Mouse (Mus musculus) cerebellum, postnatal 14 days (tissue): Measurements from ENCODE around the gene Olfr247.
"Not testable (repeated sequence)": the region's sequence is repeated elsewhere in the genome, so short reads cannot be mapped to it uniquely, and the experiment has no call there.

Source experiments
- DNase-seq, 2 experiments: peaks; one replicate each; pipeline ENCODE4 v3.0.0; 2021; ENCODE audit warnings: mixed read lengths in 2 of 2

Gene Olfr247

GRCm38 (mm10) chr10:129976040-129976439, at the start of gene Olfr247:
Gene Olfr247, minus strand, starts transcription at chr10:129976140.
- not testable (repeated sequence) for DNase-seq

GRCm38 (mm10) chr10:130012321-130012720, 36.4 kb upstream of the Olfr247 start, which contains the start of gene Olfr820:
Gene Olfr820, plus strand, starts transcription at chr10:130012621.
- DNase-seq, result no peak

GRCm38 (mm10) chr10:130005366-130005765, 29.4 kb upstream of the Olfr247 start:
- not testable (repeated sequence) for DNase-seq

- not testable (repeated sequence) for DNase-seq
These were observed 28.2 kb upstream of the Olfr247 start for GRCm38 (mm10) chr10:130004104-130004503.

- DNase-seq, result not testable (repeated sequence)
These were observed 9.0 kb upstream of the Olfr247 start, which contains the start of gene Gm10310 for GRCm38 (mm10) chr10:129984962-129985361. Gene Gm10310, minus strand, starts transcription at chr10:129985062.

GRCm38 (mm10) chr10:129981867-129982266, 5.9 kb upstream of the Olfr247 start:
- DNase-seq, result not testable (repeated sequence)

GRCm38 (mm10) chr10:129972994-129973393, 2.9 kb downstream of the Olfr247 start:
- not testable (repeated sequence) for DNase-seq

- DNase-seq, result not testable (repeated sequence)
These were observed 8.8 kb downstream of the Olfr247 start, which contains the start of gene Olfr819 for GRCm38 (mm10) chr10:129967166-129967565. Gene Olfr819, minus strand, starts transcription at chr10:129967266.

- not testable (repeated sequence) for DNase-seq
These were observed 9.7 kb downstream of the Olfr247 start for GRCm38 (mm10) chr10:129966232-129966631.

GRCm38 (mm10) chr10:129949000-129949399, 26.9 kb downstream of the Olfr247 start, which contains the start of gene Olfr818:
Gene Olfr818, minus strand, starts transcription at chr10:129949100.
- DNase-seq, result no peak
